Mouse (Mus musculus): ENCODE data around the gene Hist1h4d. TPM values are rescaled to one million over a fixed set of nuclear protein-coding genes. Genes with fewer than 3 reads are reported as not detected.
"Not testable (repeated sequence)": the region's sequence is repeated elsewhere in the genome, so short reads cannot be mapped to it uniquely, and the experiment has no call there.

Hist1h4d gene
- total RNA-seq, 1 experiment from 2014 or later = 92.3 TPM

- no peak for ATAC-seq (ENCODE audit: extremely low read depth, insufficient number of reproducible peaks, low FRiP score, poor library complexity, severe bottlenecking)
Observed at GRCm38 (mm10) chr13:23586099-23586939, 4.9 kb downstream of the Hist1h4d start.

- ATAC-seq (ENCODE audit: extremely low read depth, insufficient number of reproducible peaks, low FRiP score, poor library complexity, severe bottlenecking) = no peak
Observed at GRCm38 (mm10) chr13:23586940-23587225, 5.5 kb downstream of the Hist1h4d start.

DNA sequence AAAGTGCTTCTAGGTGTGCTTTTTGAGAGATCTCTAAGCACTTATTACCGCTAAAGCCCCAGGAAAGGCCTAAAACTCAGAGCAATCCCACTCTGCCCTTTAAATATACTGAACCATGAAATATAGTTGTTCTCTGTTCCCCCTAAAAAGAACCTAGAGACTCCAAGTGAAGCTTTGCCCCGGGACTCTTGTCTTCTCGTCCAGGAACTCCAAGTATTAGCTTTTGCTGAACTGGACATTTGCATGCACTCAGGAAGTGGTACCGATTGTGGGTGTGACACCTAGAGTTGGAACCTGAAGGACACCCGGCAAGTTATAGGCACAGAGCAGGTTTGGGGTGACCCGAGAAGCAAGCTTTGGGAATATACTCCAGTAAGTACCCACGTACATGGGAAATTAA lies 9.8 kb downstream of the Hist1h4d start:
- no peak for ATAC-seq (ENCODE audit: extremely low read depth, insufficient number of reproducible peaks, low FRiP score, poor library complexity, severe bottlenecking)

DNA sequence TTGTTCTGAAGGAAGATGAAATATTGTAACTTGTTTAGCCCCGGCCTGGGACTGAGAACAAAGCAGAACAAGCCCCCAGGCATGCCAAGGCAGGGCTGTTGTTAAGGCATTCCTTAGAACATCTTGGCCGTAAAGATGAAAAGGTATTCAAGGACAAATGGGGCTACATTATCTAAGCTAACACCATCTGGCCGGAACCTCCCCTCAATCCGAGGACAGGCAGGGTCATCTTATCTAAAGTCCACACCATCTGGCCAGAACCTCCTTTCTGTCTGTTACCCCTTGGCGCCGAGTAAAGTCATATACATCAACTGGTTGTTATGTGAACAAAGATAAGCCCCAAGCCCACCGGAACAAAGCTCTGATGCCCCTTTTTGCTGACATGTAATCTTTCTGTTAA lies 10.5 kb downstream of the Hist1h4d start:
- not testable (repeated sequence) for ATAC-seq (ENCODE audit: extremely low read depth, insufficient number of reproducible peaks, low FRiP score, poor library complexity, severe bottlenecking)

DNA sequence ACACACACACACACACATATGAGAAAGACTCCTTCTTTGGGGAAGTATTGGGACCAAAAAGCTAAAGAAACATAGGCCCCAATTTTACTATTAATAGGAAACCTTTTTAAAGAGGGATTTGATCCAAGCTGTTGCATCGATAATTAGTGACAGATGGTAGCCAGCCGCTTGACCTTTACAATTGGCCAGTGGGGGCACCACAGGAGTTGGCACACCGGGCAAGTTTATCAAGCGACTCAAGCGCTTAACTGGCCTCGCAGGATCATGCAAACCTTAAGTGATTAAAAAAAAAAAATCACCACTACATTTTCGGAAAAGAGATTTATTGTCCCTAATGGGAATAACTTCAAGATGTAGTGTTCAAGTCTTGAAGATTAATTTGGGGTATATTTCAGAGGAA lies 11.2 kb downstream of the Hist1h4d start:
- ATAC-seq (ENCODE audit: extremely low read depth, insufficient number of reproducible peaks, low FRiP score, poor library complexity, severe bottlenecking) = no peak

DNA sequence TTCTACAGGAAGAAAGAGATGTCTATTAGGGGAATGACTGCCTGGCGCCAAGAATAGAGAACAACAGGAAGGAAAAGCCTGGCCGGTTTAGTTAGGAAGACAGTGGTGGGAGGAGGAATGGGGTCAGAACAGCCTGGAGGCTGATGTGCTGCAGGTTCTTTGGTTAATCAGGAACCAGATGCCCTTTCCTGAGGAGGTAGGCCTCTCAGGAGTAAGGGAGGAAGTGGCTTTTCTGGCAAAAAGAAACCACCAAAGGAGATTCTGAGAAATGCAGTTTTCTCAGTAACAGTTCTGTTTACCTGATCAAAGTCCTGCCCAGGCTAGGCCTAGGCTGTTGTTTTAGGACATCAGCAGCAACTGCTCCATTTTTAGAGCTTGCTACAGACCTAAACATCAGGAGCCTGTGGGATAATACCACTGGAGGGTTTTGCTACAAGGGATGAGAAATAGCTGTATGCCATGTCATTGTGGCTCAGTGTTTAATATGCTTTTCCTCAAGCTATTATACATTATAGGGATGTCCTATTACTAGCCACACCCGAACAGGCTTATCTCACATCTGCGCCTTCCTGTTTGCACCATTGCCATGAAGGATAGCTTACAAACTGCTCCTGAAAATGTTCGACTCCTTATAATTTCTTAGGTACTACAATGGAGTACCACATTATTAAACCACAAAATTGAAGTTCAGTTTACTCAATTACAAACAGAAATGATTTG lies 11.8 kb downstream of the Hist1h4d start:
- ATAC-seq (ENCODE audit: extremely low read depth, insufficient number of reproducible peaks, low FRiP score, poor library complexity, severe bottlenecking) = no peak

GRCm38 (mm10) chr13:23595185-23595584 lies 13.8 kb downstream of the Hist1h4d start:
- no peak for ATAC-seq (ENCODE audit: extremely low read depth, insufficient number of reproducible peaks, low FRiP score, poor library complexity, severe bottlenecking)

DNA sequence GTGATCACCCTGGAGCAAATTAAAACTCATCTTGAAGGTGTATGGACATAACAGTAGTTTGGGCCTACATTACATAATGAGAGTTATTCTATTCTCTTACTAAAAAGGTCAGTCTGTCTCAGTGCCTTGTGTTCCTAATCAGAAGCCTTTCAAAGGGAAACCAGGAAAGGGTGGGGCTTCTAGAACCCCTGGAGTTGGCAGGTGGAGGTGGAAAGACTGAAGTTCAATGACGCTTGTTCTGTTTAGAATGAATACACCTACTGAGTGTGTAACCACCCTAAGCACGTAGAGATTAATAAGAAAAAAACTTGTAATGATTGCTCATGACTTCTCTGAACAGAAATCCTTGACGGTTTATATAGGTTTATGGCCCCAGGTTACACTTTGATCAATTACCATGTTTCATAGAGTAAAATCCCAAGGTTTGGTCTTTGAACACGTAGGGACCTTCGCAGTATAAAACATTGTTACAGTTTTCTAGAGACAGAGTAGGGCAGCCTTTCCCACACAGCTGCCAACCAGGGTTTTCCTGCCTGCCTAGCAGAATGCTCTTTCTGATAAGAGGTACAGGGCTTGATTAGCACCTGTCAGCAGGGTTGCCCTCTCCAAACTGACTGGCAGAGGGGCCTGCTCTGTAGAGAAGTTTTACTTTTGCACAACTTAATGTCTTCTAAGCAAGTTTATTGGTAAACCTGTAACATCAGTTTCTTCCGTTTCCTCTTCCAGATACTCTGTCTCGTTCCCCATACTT lies 14.4 kb downstream of the Hist1h4d start:
- no peak for ATAC-seq (ENCODE audit: extremely low read depth, insufficient number of reproducible peaks, low FRiP score, poor library complexity, severe bottlenecking)

DNA sequence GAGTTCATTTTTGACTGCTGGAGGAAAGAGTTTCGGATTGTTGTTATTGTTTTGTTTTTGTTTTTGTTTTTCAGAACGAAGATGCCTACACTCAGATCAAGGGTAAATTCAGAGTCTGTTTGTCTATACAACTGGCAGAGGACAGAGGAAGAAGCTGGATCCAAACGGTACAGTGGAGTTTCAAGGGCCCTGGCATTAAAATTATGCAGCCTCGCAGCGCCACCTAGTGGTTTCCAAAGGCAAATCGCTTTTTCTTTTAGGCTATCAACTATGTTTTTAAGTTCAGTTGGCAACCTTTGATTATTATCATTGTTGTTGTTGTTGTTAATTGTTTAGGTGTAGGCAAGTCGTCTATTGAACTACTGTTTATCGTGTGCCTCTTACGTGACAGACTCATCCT lies 16.6 kb downstream of the Hist1h4d start:
- peak; percentile 76; the same call in 1 of the 2 replicates for ATAC-seq (ENCODE audit: extremely low read depth, insufficient number of reproducible peaks, low FRiP score, poor library complexity, severe bottlenecking)

- ATAC-seq (ENCODE audit: extremely low read depth, insufficient number of reproducible peaks, low FRiP score, poor library complexity, severe bottlenecking) = no peak
Observed at GRCm38 (mm10) chr13:23603182-23603699, 21.8 kb downstream of the Hist1h4d start.

DNA sequence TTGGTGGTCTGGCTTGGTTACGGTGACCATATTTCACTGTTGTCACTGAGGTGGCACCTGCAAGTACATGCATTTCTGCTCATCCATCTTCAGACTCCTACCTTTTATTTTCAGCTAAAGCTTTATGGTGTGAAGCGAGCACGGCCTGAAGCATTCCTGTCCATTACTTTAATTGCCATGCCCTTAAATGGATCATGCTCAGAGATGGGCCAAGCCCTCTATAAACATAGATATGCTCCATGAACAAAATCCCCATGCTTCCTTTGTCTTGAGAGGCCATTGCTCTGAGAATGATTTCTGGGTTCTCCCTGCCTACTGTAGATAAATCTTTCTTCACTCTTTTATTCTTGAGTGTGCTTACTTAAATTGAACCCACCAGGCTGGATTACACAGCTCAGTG lies 23.1 kb downstream of the Hist1h4d start:
- ATAC-seq (ENCODE audit: extremely low read depth, insufficient number of reproducible peaks, low FRiP score, poor library complexity, severe bottlenecking) = no peak

DNA sequence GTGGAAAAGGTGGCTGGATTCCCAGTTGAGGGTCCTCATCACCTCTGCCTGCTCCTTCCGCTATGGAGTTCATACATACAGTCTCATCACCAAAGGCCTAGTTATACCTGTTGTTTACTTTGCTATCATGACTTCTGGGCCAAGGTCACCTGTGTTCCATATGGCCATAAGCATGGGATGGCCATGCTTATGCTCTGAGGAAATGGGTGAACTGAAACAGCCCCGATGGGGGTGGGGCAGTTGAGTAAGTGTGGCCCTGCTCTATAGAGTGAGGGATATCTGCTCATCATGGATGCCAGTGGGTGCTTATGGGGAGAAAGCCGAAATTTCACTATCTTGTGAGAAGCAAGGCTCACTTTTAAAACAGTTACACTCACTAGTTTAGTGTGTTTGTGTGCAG lies 23.7 kb downstream of the Hist1h4d start:
- ATAC-seq (ENCODE audit: extremely low read depth, insufficient number of reproducible peaks, low FRiP score, poor library complexity, severe bottlenecking) = no peak

DNA sequence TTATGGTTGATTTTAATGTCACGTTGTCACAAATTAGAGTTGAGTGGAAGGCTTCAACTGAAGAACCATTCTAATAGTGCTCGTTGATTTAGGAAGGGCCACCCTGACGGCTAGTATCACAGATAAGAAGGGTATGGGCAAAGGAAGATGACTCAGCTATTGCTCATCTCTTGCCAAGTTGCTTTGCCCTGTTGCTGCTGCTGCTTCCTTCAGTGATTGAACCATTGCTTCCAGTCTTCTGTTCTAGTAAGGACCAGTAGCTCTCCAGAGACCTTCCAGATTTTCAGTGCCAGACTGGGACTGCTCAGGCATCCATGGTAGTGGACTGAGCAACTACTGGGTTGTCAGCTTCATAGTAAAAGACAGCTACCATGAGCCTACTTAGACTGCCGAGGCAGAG lies 27.8 kb downstream of the Hist1h4d start:
- ATAC-seq (ENCODE audit: extremely low read depth, insufficient number of reproducible peaks, low FRiP score, poor library complexity, severe bottlenecking) = no peak

- ATAC-seq (ENCODE audit: extremely low read depth, insufficient number of reproducible peaks, low FRiP score, poor library complexity, severe bottlenecking) = no peak
Observed at GRCm38 (mm10) chr13:23609844-23610243, 28.4 kb downstream of the Hist1h4d start.

DNA sequence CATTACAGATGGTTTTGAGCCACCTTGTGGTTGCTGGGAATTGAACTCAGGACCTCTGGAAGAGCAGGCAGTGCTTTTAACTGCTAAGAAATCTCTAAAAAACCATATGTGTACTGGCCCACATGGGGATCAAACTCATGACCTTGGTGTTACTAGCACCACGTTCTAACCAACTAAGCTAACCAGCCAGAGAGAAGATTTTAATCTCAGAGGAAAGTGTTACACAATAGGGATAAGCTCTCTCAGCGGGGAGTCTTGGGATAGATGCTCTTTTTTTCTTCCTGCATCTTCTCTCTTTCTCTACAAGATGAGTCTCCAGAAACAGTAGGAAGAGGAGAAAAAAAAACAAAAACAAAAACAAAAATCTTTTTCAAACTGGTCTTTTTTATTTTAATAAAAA lies 29.0 kb downstream of the Hist1h4d start:
- ATAC-seq (ENCODE audit: extremely low read depth, insufficient number of reproducible peaks, low FRiP score, poor library complexity, severe bottlenecking) = no peak

- ATAC-seq (ENCODE audit: extremely low read depth, insufficient number of reproducible peaks, low FRiP score, poor library complexity, severe bottlenecking) = no peak
Observed at GRCm38 (mm10) chr13:23611638-23612037, 30.2 kb downstream of the Hist1h4d start.

DNA sequence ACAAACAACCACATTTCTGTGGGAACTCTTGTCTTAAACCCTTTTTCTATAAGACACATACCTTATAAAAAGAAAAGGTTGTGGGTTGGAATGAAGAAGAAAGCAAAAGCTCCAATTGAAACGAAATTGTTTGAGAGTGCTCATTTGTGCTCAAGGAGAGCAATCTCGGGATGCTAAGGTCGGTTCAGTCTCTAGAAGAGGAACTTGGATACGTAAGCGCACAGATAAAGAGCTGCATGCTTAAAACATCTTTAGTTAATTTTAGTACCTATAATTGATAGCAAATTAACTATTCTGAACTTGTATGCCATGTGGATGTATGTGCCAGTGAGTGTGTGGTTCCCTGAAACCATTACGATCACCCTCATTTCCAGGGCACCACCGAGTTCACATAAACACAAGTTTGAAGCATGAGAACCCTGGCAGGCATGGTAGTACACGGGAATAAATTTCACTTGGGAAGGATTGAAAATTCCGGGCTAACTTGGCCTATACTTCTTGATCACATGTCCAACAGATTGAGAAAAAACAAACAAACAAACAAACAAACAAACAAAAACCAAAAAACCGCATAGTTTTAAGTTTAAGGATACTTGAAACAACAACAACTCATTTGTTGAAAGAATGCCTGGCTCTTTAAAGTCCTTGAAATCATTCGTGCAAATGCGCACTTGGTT lies 38.8 kb downstream of the Hist1h4d start:
- ATAC-seq (ENCODE audit: extremely low read depth, insufficient number of reproducible peaks, low FRiP score, poor library complexity, severe bottlenecking) = no peak

GRCm38 (mm10) chr13:23620733-23621531 lies 39.5 kb downstream of the Hist1h4d start, which contains the start of gene Hist1h2be:
TSS of gene Hist1h2be (minus strand) at chr13:23621124.
- peak; percentile 73 for ATAC-seq (ENCODE audit: extremely low read depth, insufficient number of reproducible peaks, low FRiP score, poor library complexity, severe bottlenecking)

Measured in neutrophil, adult 5-6 weeks (primary cell).